Mouse (Mus musculus): Measurements from ENCODE around the gene Gm14418.
"Not testable (repeated sequence)": the region's sequence is repeated elsewhere in the genome, so short reads cannot be mapped to it uniquely, and the experiment has no call there.

Gene Gm14418

GRCm38 (mm10) chr2:177398096-177398495 lies at the start of gene Gm14418:
Gene Gm14418 (minus strand): TSS chr2:177398320.
- in situ Hi-C loops (cut with MboI; ENCODE audit: low pct_unique_long_range_greater_than_20kb in 1 of 2, low sequenced_read_pairs in 2 of 2, unreplicated experiment in 1 of 2) = not testable (repeated sequence)

All from mouse embryonic stem cell (cell line).